Mouse (Mus musculus): ENCODE data around the gene Morn5.

- TF ChIP-seq EP300 (IDR thresholded peaks at IDR 0.05) (no peak), CTCF (IDR thresholded peaks at IDR 0.05) (no peak)
Observed at GRCm38 (mm10) chr2:36075210-36075609, 26.0 kb downstream of the Morn5 start.
